Mouse (Mus musculus): ENCODE data around the gene Camta1. TPM values are rescaled to one million over a fixed set of nuclear protein-coding genes. Genes with fewer than 3 reads are reported as not detected.

The Camta1 gene
- polyA plus RNA-seq, 1 experiment from 2014 or later, result 150 TPM

GRCm38 (mm10) chr4:151223263-151223996 is 638.2 kb downstream of the Camta1 start:
- Histone ChIP-seq H3K9me3 (ENCODE audit: control insufficient read depth, low read length) (no peaks in the 10 kb centered on the region), H3K4me1 (ENCODE audit: control insufficient read depth, insufficient read depth, low read length) (peaks cover 6% of the 10 kb centered on the region), H3K9ac (ENCODE audit: low read length) (no peak overlapping the region), H3K4me2 (no peak overlapping the region), H3K27ac (ENCODE audit: low read depth, low read length) (no peak overlapping the region), H3K4me3 (ENCODE audit: low read depth, low read length) (no peak overlapping the region), H3K27me3 (ENCODE audit: control insufficient read depth, insufficient read depth, low read length) (no peaks in the 10 kb centered on the region), H3K36me3 (ENCODE audit: control insufficient read depth, insufficient read depth, low read length) (no peaks in the 10 kb centered on the region)
- 77% methylated on average over 13 of the region's 13 CpGs for WGBS
- DNase-seq (ENCODE audit: low spot score, missing footprints) (no peak), ATAC-seq (ENCODE audit: low FRiP score) (no peak)

- no peak for DNase-seq (ENCODE audit: low spot score, missing footprints)
- WGBS, result 14% methylated on average over 10 of the region's 10 CpGs
- Histone ChIP-seq H3K36me3 (ENCODE audit: control insufficient read depth, insufficient read depth, low read length) (no peaks in the 10 kb centered on the region), H3K4me1 (ENCODE audit: control insufficient read depth, insufficient read depth, low read length) (peaks cover 6% of the 10 kb centered on the region), H3K9me3 (ENCODE audit: control insufficient read depth, low read length) (no peaks in the 10 kb centered on the region), H3K4me3 (ENCODE audit: low read depth, low read length) (no peak overlapping the region), H3K9ac (ENCODE audit: low read length) (no peak overlapping the region), H3K27me3 (ENCODE audit: control insufficient read depth, insufficient read depth, low read length) (no peaks in the 10 kb centered on the region), H3K4me2 (no peak overlapping the region), H3K27ac (ENCODE audit: low read depth, low read length) (no peak overlapping the region)
- ATAC-seq (ENCODE audit: low FRiP score), result no peak
These were observed 639.0 kb downstream of the Camta1 start for GRCm38 (mm10) chr4:151222635-151223034.

GRCm38 (mm10) chr4:151216553-151217292 is 645.0 kb downstream of the Camta1 start:
- DNase-seq (ENCODE audit: low spot score, missing footprints) (no peak), ATAC-seq (ENCODE audit: low FRiP score) (no peak)
- 84% methylated on average over 15 of the region's 15 CpGs for WGBS
- Histone ChIP-seq H3K27me3 (ENCODE audit: control insufficient read depth, insufficient read depth, low read length) (no peaks in the 10 kb centered on the region), H3K4me1 (ENCODE audit: control insufficient read depth, insufficient read depth, low read length) (no peaks in the 10 kb centered on the region), H3K4me2 (no peak overlapping the region), H3K36me3 (ENCODE audit: control insufficient read depth, insufficient read depth, low read length) (no peaks in the 10 kb centered on the region), H3K9me3 (ENCODE audit: control insufficient read depth, low read length) (no peaks in the 10 kb centered on the region), H3K9ac (ENCODE audit: low read length) (no peak overlapping the region), H3K27ac (ENCODE audit: low read depth, low read length) (no peak overlapping the region), H3K4me3 (ENCODE audit: low read depth, low read length) (no peak overlapping the region)

- no peak for ATAC-seq (ENCODE audit: low FRiP score)
- Histone ChIP-seq H3K4me1 (ENCODE audit: control insufficient read depth, insufficient read depth, low read length) (no peaks in the 10 kb centered on the region), H3K27ac (ENCODE audit: low read depth, low read length) (no peak overlapping the region), H3K9me3 (ENCODE audit: control insufficient read depth, low read length) (no peaks in the 10 kb centered on the region), H3K9ac (ENCODE audit: low read length) (no peak overlapping the region), H3K36me3 (ENCODE audit: control insufficient read depth, insufficient read depth, low read length) (no peaks in the 10 kb centered on the region), H3K27me3 (ENCODE audit: control insufficient read depth, insufficient read depth, low read length) (no peaks in the 10 kb centered on the region), H3K4me2 (no peak overlapping the region), H3K4me3 (ENCODE audit: low read depth, low read length) (no peak overlapping the region)
- DNase-seq (ENCODE audit: low spot score, missing footprints), result peak; percentile 64
- WGBS, result 72% methylated on average over 4 of the region's 4 CpGs
These were observed 645.8 kb downstream of the Camta1 start for GRCm38 (mm10) chr4:151215866-151216265.

- Histone ChIP-seq H3K4me2 (no peak overlapping the region), H3K4me3 (ENCODE audit: low read depth, low read length) (no peak overlapping the region), H3K4me1 (ENCODE audit: control insufficient read depth, insufficient read depth, low read length) (no peaks in the 10 kb centered on the region), H3K9me3 (ENCODE audit: control insufficient read depth, low read length) (no peaks in the 10 kb centered on the region), H3K36me3 (ENCODE audit: control insufficient read depth, insufficient read depth, low read length) (no peaks in the 10 kb centered on the region), H3K27ac (ENCODE audit: low read depth, low read length) (no peak overlapping the region), H3K27me3 (ENCODE audit: control insufficient read depth, insufficient read depth, low read length) (no peaks in the 10 kb centered on the region), H3K9ac (ENCODE audit: low read length) (no peak overlapping the region)
- 60% methylated on average over 1 of the region's 1 CpGs for WGBS
- DNase-seq (ENCODE audit: low spot score, missing footprints), result peak; percentile 86
- no peak for ATAC-seq (ENCODE audit: low FRiP score)
These were observed 646.5 kb downstream of the Camta1 start for GRCm38 (mm10) chr4:151215179-151215578.

GRCm38 (mm10) chr4:151213475-151213874 is 648.2 kb downstream of the Camta1 start:
- Histone ChIP-seq H3K36me3 (ENCODE audit: control insufficient read depth, insufficient read depth, low read length) (no peaks in the 10 kb centered on the region), H3K9me3 (ENCODE audit: control insufficient read depth, low read length) (no peaks in the 10 kb centered on the region), H3K4me1 (ENCODE audit: control insufficient read depth, insufficient read depth, low read length) (no peaks in the 10 kb centered on the region), H3K27me3 (ENCODE audit: control insufficient read depth, insufficient read depth, low read length) (no peaks in the 10 kb centered on the region), H3K4me3 (ENCODE audit: low read depth, low read length) (no peak overlapping the region), H3K4me2 (no peak overlapping the region), H3K9ac (ENCODE audit: low read length) (no peak overlapping the region), H3K27ac (ENCODE audit: low read depth, low read length) (no peak overlapping the region)
- DNase-seq (ENCODE audit: low spot score, missing footprints) (peak; percentile 41), ATAC-seq (ENCODE audit: low FRiP score) (no peak)
- 69% methylated on average over 11 of the region's 11 CpGs for WGBS

GRCm38 (mm10) chr4:151211992-151212391 is 649.7 kb downstream of the Camta1 start:
- no peak for ATAC-seq (ENCODE audit: low FRiP score)
- Histone ChIP-seq H3K9me3 (ENCODE audit: control insufficient read depth, low read length) (no peaks in the 10 kb centered on the region), H3K4me1 (ENCODE audit: control insufficient read depth, insufficient read depth, low read length) (no peaks in the 10 kb centered on the region), H3K4me2 (no peak overlapping the region), H3K27ac (ENCODE audit: low read depth, low read length) (no peak overlapping the region), H3K4me3 (ENCODE audit: low read depth, low read length) (no peak overlapping the region), H3K36me3 (ENCODE audit: control insufficient read depth, insufficient read depth, low read length) (no peaks in the 10 kb centered on the region), H3K9ac (ENCODE audit: low read length) (no peak overlapping the region), H3K27me3 (ENCODE audit: control insufficient read depth, insufficient read depth, low read length) (no peaks in the 10 kb centered on the region)
- DNase-seq (ENCODE audit: low spot score, missing footprints), result peak; percentile 35
- 85% methylated on average over 6 of the region's 6 CpGs for WGBS

- no peaks in the 10 kb centered on the region for H3K4me1 ChIP-seq (ENCODE audit: control insufficient read depth, insufficient read depth, low read length)
- no peaks in the 10 kb centered on the region for H3K9me3 ChIP-seq (ENCODE audit: control insufficient read depth, low read length)
- no peaks in the 10 kb centered on the region for H3K27me3 ChIP-seq (ENCODE audit: control insufficient read depth, insufficient read depth, low read length)
- no peak overlapping the region for H3K9ac ChIP-seq (ENCODE audit: low read length)
- WGBS, result 83% methylated on average over 7 of the region's 7 CpGs
- H3K4me3 ChIP-seq (ENCODE audit: low read depth, low read length), result no peak overlapping the region
- ATAC-seq (ENCODE audit: low FRiP score) (no peak), DNase-seq (ENCODE audit: low spot score, missing footprints) (no peak)
- no peak overlapping the region for H3K27ac ChIP-seq (ENCODE audit: low read depth, low read length)
- no peaks in the 10 kb centered on the region for H3K36me3 ChIP-seq (ENCODE audit: control insufficient read depth, insufficient read depth, low read length)
- no peak overlapping the region for H3K4me2 ChIP-seq
These were observed 654.1 kb downstream of the Camta1 start for GRCm38 (mm10) chr4:151207566-151207965.

GRCm38 (mm10) chr4:151202891-151203290 is 658.8 kb downstream of the Camta1 start:
- no peak overlapping the region for H3K27ac ChIP-seq (ENCODE audit: low read depth, low read length)
- H3K27me3 ChIP-seq (ENCODE audit: control insufficient read depth, insufficient read depth, low read length), result no peaks in the 10 kb centered on the region
- H3K4me2 ChIP-seq, result no peak overlapping the region
- WGBS, result 78% methylated on average over 6 of the region's 6 CpGs
- no peaks in the 10 kb centered on the region for H3K36me3 ChIP-seq (ENCODE audit: control insufficient read depth, insufficient read depth, low read length)
- H3K4me3 ChIP-seq (ENCODE audit: low read depth, low read length), result no peak overlapping the region
- no peaks in the 10 kb centered on the region for H3K9me3 ChIP-seq (ENCODE audit: control insufficient read depth, low read length)
- no peak overlapping the region for H3K9ac ChIP-seq (ENCODE audit: low read length)
- peak; percentile 71 for DNase-seq (ENCODE audit: low spot score, missing footprints)
- ATAC-seq (ENCODE audit: low FRiP score), result no peak
- no peaks in the 10 kb centered on the region for H3K4me1 ChIP-seq (ENCODE audit: control insufficient read depth, insufficient read depth, low read length)
